Mouse (Mus musculus): ENCODE measurements around the gene Ccser2.
"Not testable (repeated sequence)": the region's sequence is repeated elsewhere in the genome, so short reads cannot be mapped to it uniquely, and the experiment has no call there.

Ccser2 gene

GRCm38 (mm10) chr14:36968628-36969147 lies at the start of gene Ccser2:
Gene Ccser2 (minus strand): TSS chr14:36968777.
- peak; percentile 99 for DNase-seq (ENCODE audit: extremely low read depth, insufficient read length, low spot score)

- no peak for DNase-seq (ENCODE audit: extremely low read depth, insufficient read length, low spot score)
Measured at GRCm38 (mm10) chr14:37015894-37016293, 47.3 kb upstream of the Ccser2 start.

- no peak for DNase-seq (ENCODE audit: extremely low read depth, insufficient read length, low spot score)
Measured at GRCm38 (mm10) chr14:37013644-37014043, 45.1 kb upstream of the Ccser2 start.

- DNase-seq (ENCODE audit: extremely low read depth, insufficient read length, low spot score) = no peak
Measured at GRCm38 (mm10) chr14:37009686-37010085, 41.1 kb upstream of the Ccser2 start.

- no peak for DNase-seq (ENCODE audit: extremely low read depth, insufficient read length, low spot score)
Measured at GRCm38 (mm10) chr14:37006489-37006888, 37.9 kb upstream of the Ccser2 start.

- no peak for DNase-seq (ENCODE audit: extremely low read depth, insufficient read length, low spot score)
Measured at GRCm38 (mm10) chr14:37005865-37006264, 37.3 kb upstream of the Ccser2 start.

GRCm38 (mm10) chr14:37003431-37004095 lies 35.0 kb upstream of the Ccser2 start:
- no peak for DNase-seq (ENCODE audit: extremely low read depth, insufficient read length, low spot score)

GRCm38 (mm10) chr14:37002852-37003251 lies 34.3 kb upstream of the Ccser2 start:
- DNase-seq (ENCODE audit: extremely low read depth, insufficient read length, low spot score) = no peak

GRCm38 (mm10) chr14:37000780-37001179 lies 32.2 kb upstream of the Ccser2 start:
- not testable (repeated sequence) for DNase-seq (ENCODE audit: extremely low read depth, insufficient read length, low spot score)

GRCm38 (mm10) chr14:36989784-36990183 lies 21.2 kb upstream of the Ccser2 start:
- no peak for DNase-seq (ENCODE audit: extremely low read depth, insufficient read length, low spot score)

- no peak for DNase-seq (ENCODE audit: extremely low read depth, insufficient read length, low spot score)
Measured at GRCm38 (mm10) chr14:36985693-36986092, 17.1 kb upstream of the Ccser2 start.

GRCm38 (mm10) chr14:36975019-36975418 lies 6.4 kb upstream of the Ccser2 start:
- no peak for DNase-seq (ENCODE audit: extremely low read depth, insufficient read length, low spot score)

- DNase-seq (ENCODE audit: extremely low read depth, insufficient read length, low spot score) = no peak
Measured at GRCm38 (mm10) chr14:36971211-36971610, 2.6 kb upstream of the Ccser2 start.

- DNase-seq (ENCODE audit: extremely low read depth, insufficient read length, low spot score) = peak; percentile 58
Measured at GRCm38 (mm10) chr14:36969861-36970420, 1.4 kb upstream of the Ccser2 start.

GRCm38 (mm10) chr14:36968076-36968627 lies 425 bp downstream of the Ccser2 start:
- no peak for DNase-seq (ENCODE audit: extremely low read depth, insufficient read length, low spot score)

- DNase-seq (ENCODE audit: extremely low read depth, insufficient read length, low spot score) = no peak
Measured at GRCm38 (mm10) chr14:36965421-36965820, 3.2 kb downstream of the Ccser2 start.

- peak; percentile 70 for DNase-seq (ENCODE audit: extremely low read depth, insufficient read length, low spot score)
Measured at GRCm38 (mm10) chr14:36962477-36962876, 6.1 kb downstream of the Ccser2 start.

- no peak for DNase-seq (ENCODE audit: extremely low read depth, insufficient read length, low spot score)
Measured at GRCm38 (mm10) chr14:36957719-36958118, 10.9 kb downstream of the Ccser2 start.

GRCm38 (mm10) chr14:36957261-36957660 lies 11.3 kb downstream of the Ccser2 start:
- no peak for DNase-seq (ENCODE audit: extremely low read depth, insufficient read length, low spot score)

GRCm38 (mm10) chr14:36956717-36957116 lies 11.9 kb downstream of the Ccser2 start:
- DNase-seq (ENCODE audit: extremely low read depth, insufficient read length, low spot score) = no peak

GRCm38 (mm10) chr14:36952687-36953426 lies 15.7 kb downstream of the Ccser2 start:
- no peak for DNase-seq (ENCODE audit: extremely low read depth, insufficient read length, low spot score)
